Mouse (Mus musculus) effector memory CD4-positive, alpha-beta T cell, adult 7 months (primary cell): Measurements from ENCODE around the gene Gm10840. TPM values are rescaled to one million over a fixed set of nuclear protein-coding genes. Genes with fewer than 3 reads are reported as not detected.

ENCODE experiments used
- polyA plus RNA-seq: library from polyadenylated mRNA; unstranded; fragments of 100-300 nt; shearing (Covaris generic); gene quantifications from one replicate; pipeline ENCODE4 v1.2.1, GENCODE M21; 2017

Gene Gm10840
- not detected for polyA plus RNA-seq

GRCm38 (mm10) chr11:106160841-106161721 lies at the start of gene Gm10840, which contains the start of gene Limd2:
Gene Gm10840 (plus strand): TSS chr11:106160850.
Gene Limd2 (minus strand): TSS chr11:106160860.

GRCm38 (mm10) chr11:106202123-106202465 lies 41.4 kb downstream of the Gm10840 start, which contains the start of gene Strada:
Gene Strada (minus strand): TSS chr11:106202168.

Other genes with a start within 250 kb of the Gm10840 start
- gene Cyb561, start 207.5 kb upstream of the Gm10840 start, polyA plus RNA-seq = 2.3 TPM
- not detected for gene Ace, start 192.9 kb upstream of the Gm10840 start, polyA plus RNA-seq
- gene Ace3, start 166.2 kb upstream of the Gm10840 start, polyA plus RNA-seq = not detected
- gene Kcnh6, start 152.7 kb upstream of the Gm10840 start, polyA plus RNA-seq = not detected
- gene Dcaf7, start 124.0 kb upstream of the Gm10840 start, polyA plus RNA-seq = 77.0 TPM
- gene Taco1, start 94.8 kb upstream of the Gm10840 start, polyA plus RNA-seq = 4.9 TPM
- 98.7 TPM for gene Map3k3, start 76.2 kb upstream of the Gm10840 start, polyA plus RNA-seq
- 1,126 TPM for gene Limd2, start within 50 bp of the Gm10840 start, polyA plus RNA-seq
- 29.8 TPM for gene Strada, start 41.3 kb downstream of the Gm10840 start, polyA plus RNA-seq
- 51.3 TPM for gene Ccdc47, start 55.5 kb downstream of the Gm10840 start, polyA plus RNA-seq
- 119 TPM for gene Ddx42, start 56.1 kb downstream of the Gm10840 start, polyA plus RNA-seq
- 79.2 TPM for gene Ftsj3, start 95.2 kb downstream of the Gm10840 start, polyA plus RNA-seq
- 134 TPM for gene Psmc5, start 95.3 kb downstream of the Gm10840 start, polyA plus RNA-seq
- gene Smarcd2, start 112.1 kb downstream of the Gm10840 start, polyA plus RNA-seq = 119 TPM
- 0.35 TPM for gene Tcam1, start 115.8 kb downstream of the Gm10840 start, polyA plus RNA-seq
- gene Gh, start 141.0 kb downstream of the Gm10840 start, polyA plus RNA-seq = not detected
- 0.44 TPM for gene Cd79b, start 153.9 kb downstream of the Gm10840 start, polyA plus RNA-seq
- 0.06 TPM for gene Scn4a, start 192.4 kb downstream of the Gm10840 start, polyA plus RNA-seq
- not detected for gene Prr29, start 204.6 kb downstream of the Gm10840 start, polyA plus RNA-seq
- 88.7 TPM for gene Icam2, start 227.2 kb downstream of the Gm10840 start, polyA plus RNA-seq